Mouse (Mus musculus) hindbrain, postnatal 0 days (tissue): ENCODE measurements around the gene Zc3h12a. TPM values are rescaled to one million over a fixed set of nuclear protein-coding genes. Genes with fewer than 3 reads are reported as not detected.
A peak's percentile ranks its signal among the peaks of the same experiment; 100 is the strongest.

ENCODE experiments used
- ATAC-seq: fragments of 200-750 bp; cut with Nextera tagmentation; 2 replicates; pipeline ENCODE4 v1.8.0; 2017; ENCODE audit warnings: mild to moderate bottlenecking, moderate TSS enrichment, moderate library complexity
- DNase-seq: peaks from one replicate; pipeline ENCODE4 v3.0.0-alpha.2; 2015; ENCODE audit warnings: low spot score
- H3K27ac ChIP-seq: fragments of 300-500 bp; sonication (generic); 2 replicates; pipeline ENCODE4 v1.5.1; 2014; ENCODE audit warnings: mild to moderate bottlenecking
- H3K27me3 ChIP-seq: fragments of 300-500 bp; sonication (generic); 2 replicates; pipeline ENCODE4 v1.6.1; 2014; ENCODE audit warnings: low read length, mixed read lengths; ENCODE audit not compliant: insufficient read depth
- H3K36me3 ChIP-seq: fragments of 300-500 bp; sonication (generic); 2 replicates; pipeline ENCODE4 v1.6.1; 2014; ENCODE audit warnings: low read length, mixed read lengths; ENCODE audit not compliant: insufficient read depth
- H3K4me1 ChIP-seq: fragments of 300-500 bp; sonication (generic); 2 replicates; pipeline ENCODE4 v1.6.1; 2014; ENCODE audit warnings: antibody characterized with exemption, low read length, mixed read lengths; ENCODE audit not compliant: insufficient read depth
- H3K4me2 ChIP-seq: fragments of 300-500 bp; sonication (generic); 2 replicates; pipeline ENCODE4 v1.6.1; 2014; ENCODE audit warnings: low read depth, mild to moderate bottlenecking, low read length, moderate library complexity, mixed read lengths
- H3K4me3 ChIP-seq: fragments of 300-500 bp; sonication (generic); 2 replicates; pipeline ENCODE4 v1.5.1; 2014; ENCODE audit warnings: low read length
- H3K9ac ChIP-seq: fragments of 300-500 bp; sonication (generic); replicated peaks from 2 replicates; pipeline ENCODE4 v1.6.1; 2014; ENCODE audit warnings: mild to moderate bottlenecking, low read length, moderate library complexity, mixed read lengths
- H3K9me3 ChIP-seq: fragments of 300-500 bp; sonication (generic); 2 replicates; pipeline ENCODE4 v1.6.1; 2016; ENCODE audit warnings: low read length, mixed read lengths
- CTCF ChIP-seq: IDR thresholded peaks from 2 replicates; pipeline ENCODE4 v1.5.1; 2016; ENCODE audit warnings: antibody characterized with exemption, control low read depth, low read depth
- WGBS: fragments of 180-500 bp; shearing (Covaris S2); extraction: QIAGEN DNeasy Blood & Tissue Kit; methylation state at CpG from one replicate; pipeline ENCODE4 v1.1.7; 2014; 5-methylcytosine and 5-hydroxymethylcytosine counted together
- polyA plus RNA-seq: library from polyadenylated mRNA; unstranded; fragments of >200 nt; fragmentation: Nextera tagmentation; extraction: Ambion mirVana; gene quantifications from 2 replicates; pipeline ENCODE4 v1.2.1, GENCODE M21; 2015
- total RNA-seq: library from RNA; depleted of rRNA; stranded (reverse); fragments of >200 nt; gene quantifications from 2 replicates; pipeline ENCODE4 v1.2.3, GENCODE M21; 2014

Gene Zc3h12a
- total and polyA plus RNA-seq, 2 experiments from 2014 or later = 0.31 TPM; not detected in 1

DNA sequence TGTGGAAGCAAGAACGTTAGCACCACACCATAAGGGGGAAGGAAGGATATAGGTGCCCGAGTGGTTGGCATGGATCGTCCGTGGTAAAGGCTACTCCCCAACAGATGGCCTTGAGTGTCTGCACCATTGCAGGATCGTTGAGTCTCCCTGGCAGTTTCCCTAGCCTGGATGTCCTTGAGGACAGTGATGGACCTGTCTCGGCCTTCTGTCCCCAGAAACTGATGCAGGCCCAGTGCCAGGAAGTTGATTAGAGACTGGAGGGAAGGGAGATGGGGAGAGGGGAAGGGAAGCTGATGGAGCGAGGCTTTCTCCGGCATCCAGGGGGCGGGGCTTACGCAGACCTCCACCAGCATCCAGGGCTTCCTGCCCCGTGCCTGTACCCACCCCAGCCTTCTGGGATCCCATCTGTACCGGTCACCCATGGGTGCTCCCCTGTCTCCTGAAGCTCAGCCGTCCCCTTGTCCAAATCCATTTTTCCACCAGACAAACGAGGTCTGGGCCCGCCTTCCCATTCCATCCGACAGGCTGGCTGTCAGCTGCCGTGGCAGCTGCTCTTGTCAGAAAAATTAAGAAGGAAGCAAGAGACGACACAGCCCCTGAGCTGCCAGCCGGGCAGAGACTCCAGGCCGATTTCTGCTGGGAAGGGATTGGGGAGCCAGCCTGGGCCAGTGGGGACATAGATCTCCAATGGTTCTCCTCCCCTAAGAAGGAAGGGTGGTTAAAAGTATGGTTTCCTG is 31.1 kb upstream of the Zc3h12a start:
- Histone ChIP-seq H3K4me2 (no peak overlapping the region), H3K9ac (no peak overlapping the region), H3K27ac (peak overlapping the region; percentile 60; the same call in 1 of the 2 replicates), H3K4me1 (no peaks in the 10 kb centered on the region), H3K36me3 (no peaks in the 10 kb centered on the region), H3K27me3 (no peaks in the 10 kb centered on the region), H3K9me3 (no peaks in the 10 kb centered on the region), H3K4me3 (no peak overlapping the region)
- ATAC-seq (peak; percentile 71), DNase-seq (peak; percentile 79)
- no peak for TF ChIP-seq CTCF
- 41% methylated on average over 20 of the region's 20 CpGs for WGBS

DNA sequence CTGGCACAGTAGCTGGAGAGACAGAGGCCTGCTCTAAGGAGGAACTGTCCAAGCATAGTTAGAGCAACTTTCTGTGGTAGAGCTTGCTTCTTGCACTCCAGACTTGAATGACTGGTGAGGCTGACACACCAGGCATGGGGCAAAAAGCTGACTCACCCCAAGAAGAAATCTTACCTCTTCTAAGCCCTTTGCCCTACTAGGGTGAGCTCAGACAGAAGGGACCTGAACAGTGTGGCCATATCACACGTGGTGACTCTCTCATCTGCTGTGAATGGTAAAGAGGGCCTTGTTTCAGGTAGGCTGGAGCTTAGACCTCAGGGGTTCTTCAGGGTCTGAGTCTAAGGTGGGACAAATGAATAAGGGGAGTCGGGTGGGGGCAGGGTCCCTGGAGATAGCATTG is 30.4 kb upstream of the Zc3h12a start:
- Histone ChIP-seq H3K9me3 (no peaks in the 10 kb centered on the region), H3K4me2 (no peak overlapping the region), H3K36me3 (no peaks in the 10 kb centered on the region), H3K9ac (no peak overlapping the region), H3K4me1 (no peaks in the 10 kb centered on the region), H3K27ac (peak overlapping the region; percentile 60; the same call in 1 of the 2 replicates), H3K4me3 (no peak overlapping the region), H3K27me3 (no peaks in the 10 kb centered on the region)
- no peak for TF ChIP-seq CTCF
- WGBS = 73% methylated on average over 2 of the region's 2 CpGs
- no peak for ATAC-seq
- DNase-seq = no peak

DNA sequence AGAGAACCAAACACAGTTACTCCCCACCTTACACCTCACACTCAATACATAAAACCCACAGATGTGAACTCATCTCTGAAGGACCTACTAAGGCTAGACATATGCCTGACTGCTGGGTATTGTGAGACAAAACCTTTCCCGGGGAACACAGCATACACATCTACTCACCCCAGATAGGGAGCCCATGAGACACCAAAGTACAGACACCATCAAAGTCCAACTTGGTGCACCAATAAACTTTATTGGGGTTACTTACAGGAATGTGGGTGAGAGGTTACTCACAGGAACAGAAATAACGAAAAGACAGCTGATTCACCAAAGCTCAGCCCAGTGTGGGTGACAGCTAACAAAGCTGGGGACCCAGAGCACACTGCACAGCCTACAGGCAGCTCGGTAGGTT is 29.7 kb upstream of the Zc3h12a start:
- Histone ChIP-seq H3K4me1 (no peaks in the 10 kb centered on the region), H3K9ac (no peak overlapping the region), H3K27me3 (no peaks in the 10 kb centered on the region), H3K4me3 (no peak overlapping the region), H3K27ac (no peak overlapping the region), H3K9me3 (no peaks in the 10 kb centered on the region), H3K36me3 (no peaks in the 10 kb centered on the region), H3K4me2 (no peak overlapping the region)
- TF ChIP-seq CTCF = no peak
- 83% methylated on average over 3 of the region's 3 CpGs for WGBS
- no peak for DNase-seq
- no peak for ATAC-seq

DNA sequence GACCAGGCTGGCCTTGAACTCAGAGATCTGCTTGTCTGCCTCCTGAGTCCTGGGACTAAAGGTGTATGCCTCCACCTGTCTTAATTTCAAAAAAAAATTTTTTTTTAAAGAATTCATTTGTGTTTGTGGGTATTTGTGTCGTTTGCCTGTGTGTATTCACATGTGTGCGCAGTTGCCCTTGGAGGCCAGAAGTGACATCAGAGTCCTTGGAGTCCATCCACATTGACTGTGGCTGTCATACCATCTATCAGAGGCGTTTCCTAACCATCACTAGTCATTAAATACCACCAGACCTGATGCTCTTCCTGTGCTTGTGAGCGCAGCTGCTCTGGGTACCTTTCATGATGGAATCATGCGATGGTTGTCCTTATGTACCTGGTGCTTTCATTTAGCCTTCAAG is 28.0 kb upstream of the Zc3h12a start:
- H3K27ac ChIP-seq = no peak overlapping the region
- no peak overlapping the region for H3K4me2 ChIP-seq
- 86% methylated on average over 5 of the region's 5 CpGs for WGBS
- no peaks in the 10 kb centered on the region for H3K27me3 ChIP-seq
- H3K9me3 ChIP-seq = no peaks in the 10 kb centered on the region
- H3K4me1 ChIP-seq = no peaks in the 10 kb centered on the region
- H3K4me3 ChIP-seq = no peak overlapping the region
- TF ChIP-seq CTCF = no peak
- DNase-seq (no peak), ATAC-seq (no peak)
- H3K9ac ChIP-seq = no peak overlapping the region
- H3K36me3 ChIP-seq = no peaks in the 10 kb centered on the region

DNA sequence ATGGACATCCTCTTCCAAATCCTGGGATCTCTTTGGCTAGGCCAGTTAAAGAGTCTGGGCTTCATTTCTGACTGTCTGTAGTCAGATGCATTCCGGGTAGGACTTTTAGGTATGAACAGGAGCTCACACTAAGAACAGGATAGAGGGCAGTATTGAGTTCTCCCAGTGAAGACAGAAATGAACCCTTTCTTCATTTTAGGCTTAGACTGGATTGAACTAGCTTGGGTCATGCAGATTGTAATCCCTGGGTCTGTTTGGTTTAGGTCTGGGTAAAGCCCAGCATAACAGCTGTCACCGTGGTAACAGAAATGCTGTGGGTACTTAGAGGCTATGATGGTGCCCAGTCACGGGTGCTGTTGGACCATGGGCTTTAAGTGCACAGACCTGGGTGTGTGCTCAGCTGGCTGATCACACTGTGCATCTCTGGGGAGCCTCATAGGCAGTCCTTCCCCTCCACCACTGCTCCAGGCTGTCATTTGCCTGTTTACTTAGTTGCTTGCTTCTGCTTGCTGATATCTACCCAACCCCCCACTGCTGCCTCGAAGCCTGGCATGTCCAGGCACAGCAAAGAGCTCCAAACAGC is 26.1 kb upstream of the Zc3h12a start:
- WGBS = 57% methylated on average over 4 of the region's 4 CpGs
- no peak for TF ChIP-seq CTCF
- H3K27ac ChIP-seq = no peak overlapping the region
- DNase-seq (no peak), ATAC-seq (no peak)
- no peaks in the 10 kb centered on the region for H3K27me3 ChIP-seq
- H3K9me3 ChIP-seq = no peaks in the 10 kb centered on the region
- no peak overlapping the region for H3K9ac ChIP-seq
- H3K4me1 ChIP-seq = peaks cover 3% of the 10 kb centered on the region; the same call in 1 of the 2 replicates
- no peak overlapping the region for H3K4me3 ChIP-seq
- H3K36me3 ChIP-seq = no peaks in the 10 kb centered on the region
- no peak overlapping the region for H3K4me2 ChIP-seq

DNA sequence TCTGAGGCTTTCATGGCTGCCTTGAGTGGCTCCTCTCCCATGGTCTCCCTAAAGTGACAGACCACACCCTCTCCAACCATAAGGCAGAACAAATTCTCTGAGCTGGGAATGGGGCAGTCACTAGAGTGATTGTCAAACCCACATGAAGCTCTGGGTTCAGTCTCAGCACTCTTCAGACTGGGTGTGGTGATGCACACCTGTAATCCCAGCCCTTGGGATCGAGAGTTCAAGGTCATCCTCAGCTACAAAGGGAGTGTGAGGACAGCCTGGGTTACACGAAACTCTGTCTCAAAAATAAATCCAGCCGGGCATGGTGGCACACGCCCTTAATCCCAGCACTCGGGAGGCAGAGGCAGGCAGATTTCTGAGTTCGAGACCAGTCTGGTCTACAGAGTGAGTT is 24.8 kb upstream of the Zc3h12a start:
- DNase-seq = no peak
- TF ChIP-seq CTCF = no peak
- no peak for ATAC-seq
- no peak overlapping the region for H3K4me3 ChIP-seq
- no peak overlapping the region for H3K4me2 ChIP-seq
- H3K27ac ChIP-seq = no peak overlapping the region
- H3K36me3 ChIP-seq = no peaks in the 10 kb centered on the region
- 89% methylated on average over 6 of the region's 6 CpGs for WGBS
- H3K4me1 ChIP-seq = peaks cover 3% of the 10 kb centered on the region; the same call in 1 of the 2 replicates
- H3K9me3 ChIP-seq = no peaks in the 10 kb centered on the region
- H3K27me3 ChIP-seq = no peaks in the 10 kb centered on the region
- no peak overlapping the region for H3K9ac ChIP-seq

DNA sequence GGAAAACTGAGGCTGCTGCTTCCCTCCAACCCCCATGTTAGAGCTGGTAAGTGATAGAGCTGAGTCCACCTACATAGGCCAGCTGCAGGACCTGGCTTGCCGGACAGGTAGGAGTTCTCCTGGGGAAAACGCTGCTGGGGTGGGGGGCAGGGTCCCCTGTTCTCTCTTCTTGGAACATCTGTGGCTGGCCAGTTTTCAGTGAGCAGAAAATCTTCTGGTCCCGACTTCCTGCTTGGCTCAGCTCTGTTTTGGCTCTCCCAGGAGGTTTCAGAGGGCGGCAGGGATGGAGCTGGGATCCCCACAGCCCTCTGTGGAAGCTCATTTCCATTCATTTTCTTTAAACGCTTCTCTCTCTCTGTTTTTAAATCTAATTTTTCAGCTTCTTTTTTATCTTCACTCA is 21.8 kb upstream of the Zc3h12a start:
- WGBS = 26% methylated on average over 5 of the region's 5 CpGs
- no peak for TF ChIP-seq CTCF
- no peak overlapping the region for H3K4me3 ChIP-seq

More for the DNA sequence above, 21.8 kb upstream of the Zc3h12a start:
- Histone ChIP-seq H3K9me3 (no peaks in the 10 kb centered on the region), H3K27ac (no peak overlapping the region), H3K4me1 (peaks cover 14% of the 10 kb centered on the region; the same call in 1 of the 2 replicates), H3K27me3 (no peaks in the 10 kb centered on the region), H3K36me3 (no peaks in the 10 kb centered on the region), H3K9ac (no peak overlapping the region), H3K4me2 (no peak overlapping the region)
- DNase-seq (no peak), ATAC-seq (no peak)
